Mouse (Mus musculus) liver, embryonic 16.5 days (tissue): Measurements from ENCODE around the gene Eef1a1. TPM values are rescaled to one million over a fixed set of nuclear protein-coding genes. Genes with fewer than 3 reads are reported as not detected.

Source experiments
- ATAC-seq: fragments of 200-750 bp; cut with Nextera tagmentation; 2 replicates; pipeline ENCODE4 v1.8.0; 2017; ENCODE audit warnings: low read depth, mild to moderate bottlenecking, moderate number of reproducible peaks, moderate library complexity
- H3K27ac ChIP-seq: fragments of 300-500 bp; sonication (generic); 2 replicates; pipeline ENCODE4 v1.5.1; 2014; ENCODE audit warnings: mild to moderate bottlenecking, low read length
- H3K27me3 ChIP-seq: fragments of 300-500 bp; sonication (generic); 2 replicates; pipeline ENCODE4 v1.6.1; 2014; ENCODE audit warnings: low read depth, low read length, mixed read lengths; ENCODE audit not compliant: control insufficient read depth, insufficient read depth
- H3K36me3 ChIP-seq: fragments of 300-500 bp; sonication (generic); 2 replicates; pipeline ENCODE4 v1.6.1; 2014; ENCODE audit warnings: mild to moderate bottlenecking; ENCODE audit not compliant: control insufficient read depth, insufficient read depth
- H3K4me1 ChIP-seq: fragments of 300-500 bp; sonication (generic); 2 replicates; pipeline ENCODE4 v1.6.1; 2014; ENCODE audit warnings: low read depth, low read length, mixed read lengths; ENCODE audit not compliant: control insufficient read depth
- H3K4me2 ChIP-seq: fragments of 300-500 bp; sonication (generic); 2 replicates; pipeline ENCODE4 v1.6.1; 2014; ENCODE audit warnings: low read depth, low read length, mixed read lengths
- H3K4me3 ChIP-seq: fragments of 300-500 bp; sonication (generic); 2 replicates; pipeline ENCODE4 v1.5.1; 2014; ENCODE audit warnings: low read depth, mild to moderate bottlenecking, low read length
- H3K9ac ChIP-seq: fragments of 300-500 bp; sonication (generic); 2 replicates; pipeline ENCODE4 v1.6.1; 2014; ENCODE audit warnings: low read depth, low read length
- H3K9me3 ChIP-seq: fragments of 300-500 bp; sonication (generic); replicated peaks from 2 replicates; pipeline ENCODE4 v1.6.1; 2016; ENCODE audit warnings: low read length; ENCODE audit not compliant: control insufficient read depth
- WGBS: fragments of 180-500 bp; shearing (Covaris S2); extraction: QIAGEN DNeasy Blood & Tissue Kit; methylation state at CpG from one replicate; pipeline ENCODE4 v1.1.7; 2014; ENCODE audit not compliant: insufficient replicate concordance; 5-methylcytosine and 5-hydroxymethylcytosine counted together
- polyA plus RNA-seq: library from polyadenylated mRNA; unstranded; fragments of >200 nt; fragmentation: Nextera tagmentation; extraction: Ambion mirVana; gene quantifications from 2 replicates; pipeline ENCODE4 v1.2.1, GENCODE M21; 2015

Gene Eef1a1
- 1,873 and 1,994 TPM in 2 replicates for polyA plus RNA-seq

DNA sequence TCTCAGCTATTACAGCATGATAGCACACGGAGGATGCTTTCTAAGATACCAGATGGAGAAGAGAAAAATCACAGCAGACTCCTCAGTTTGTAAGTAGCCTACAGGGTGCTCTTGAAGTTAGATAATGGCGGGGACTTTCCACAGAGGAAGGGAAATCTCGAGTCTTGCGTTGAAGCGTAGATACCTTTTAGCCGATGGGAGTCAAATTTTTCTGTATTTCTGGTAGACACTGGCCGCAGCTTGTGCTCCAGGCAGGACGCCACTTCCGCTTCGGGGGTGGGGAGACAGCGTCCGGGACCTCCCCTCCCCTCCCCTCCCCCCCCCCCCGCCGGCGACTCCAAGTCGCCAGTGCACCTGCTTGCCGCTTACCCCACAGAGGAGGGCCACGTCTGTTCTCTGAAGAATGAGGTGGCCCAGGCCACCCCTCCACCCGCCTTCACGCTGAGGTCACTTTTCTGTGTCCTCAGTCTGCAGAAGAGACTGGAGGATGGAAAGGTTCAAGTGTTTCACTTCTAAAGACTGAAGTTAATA lies at the start of gene Eef1a1:
Gene Eef1a1, minus strand, starts transcription at position 262 of the 531 bp plus-strand sequence.
- peak within 1 kb of the TSS; percentile 52 for H3K4me3 ChIP-seq
- 4% methylated on average over 16 of the region's 20 CpGs for WGBS
- ATAC-seq, result peak; percentile 53; the same call in 1 of the 2 replicates
- no peaks in the 10 kb centered on the region; the same call in 1 of the 2 replicates for H3K27me3 ChIP-seq
- H3K9ac ChIP-seq, result peak within 1 kb of the TSS; percentile 43; the same call in 1 of the 2 replicates
- H3K4me2 ChIP-seq, result peak within 1 kb of the TSS; percentile 59
- H3K36me3 ChIP-seq, result no peaks in the 10 kb centered on the region
- peak within 1 kb of the TSS; percentile 41 for H3K27ac ChIP-seq
- H3K4me1 ChIP-seq, result peaks cover 3% of the 10 kb centered on the region
- H3K9me3 ChIP-seq, result no peaks in the 10 kb centered on the region

DNA sequence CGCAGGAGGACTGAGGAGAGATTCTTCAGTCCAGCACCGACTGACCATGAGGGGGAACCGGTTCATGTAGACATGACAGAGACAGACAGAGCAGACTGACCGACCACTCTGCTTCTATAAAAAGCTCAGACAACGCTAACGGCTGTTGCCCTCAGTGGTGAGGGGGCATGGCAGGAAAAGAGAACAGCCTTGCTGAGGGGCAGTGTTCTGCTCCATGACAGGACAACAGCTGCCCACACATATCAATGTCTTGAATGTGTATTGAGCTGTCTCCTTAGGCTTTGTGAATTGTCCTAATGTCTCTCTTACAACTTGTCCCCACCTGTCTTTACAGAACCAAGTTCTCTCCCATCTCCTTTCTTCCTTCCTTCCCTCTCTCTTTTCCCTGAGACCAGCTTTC lies 49.5 kb upstream of the Eef1a1 start:
- no peaks in the 10 kb centered on the region for H3K27me3 ChIP-seq
- H3K9me3 ChIP-seq, result no peaks in the 10 kb centered on the region
- WGBS, result 26% methylated on average over 6 of the region's 6 CpGs
- H3K4me1 ChIP-seq, result peaks cover 3% of the 10 kb centered on the region; the same call in 1 of the 2 replicates
- no peaks in the 10 kb centered on the region for H3K36me3 ChIP-seq
- H3K27ac ChIP-seq, result no peak overlapping the region
- H3K4me2 ChIP-seq, result no peak overlapping the region
- ATAC-seq, result no peak
- H3K4me3 ChIP-seq, result no peak overlapping the region
- H3K9ac ChIP-seq, result no peak overlapping the region

DNA sequence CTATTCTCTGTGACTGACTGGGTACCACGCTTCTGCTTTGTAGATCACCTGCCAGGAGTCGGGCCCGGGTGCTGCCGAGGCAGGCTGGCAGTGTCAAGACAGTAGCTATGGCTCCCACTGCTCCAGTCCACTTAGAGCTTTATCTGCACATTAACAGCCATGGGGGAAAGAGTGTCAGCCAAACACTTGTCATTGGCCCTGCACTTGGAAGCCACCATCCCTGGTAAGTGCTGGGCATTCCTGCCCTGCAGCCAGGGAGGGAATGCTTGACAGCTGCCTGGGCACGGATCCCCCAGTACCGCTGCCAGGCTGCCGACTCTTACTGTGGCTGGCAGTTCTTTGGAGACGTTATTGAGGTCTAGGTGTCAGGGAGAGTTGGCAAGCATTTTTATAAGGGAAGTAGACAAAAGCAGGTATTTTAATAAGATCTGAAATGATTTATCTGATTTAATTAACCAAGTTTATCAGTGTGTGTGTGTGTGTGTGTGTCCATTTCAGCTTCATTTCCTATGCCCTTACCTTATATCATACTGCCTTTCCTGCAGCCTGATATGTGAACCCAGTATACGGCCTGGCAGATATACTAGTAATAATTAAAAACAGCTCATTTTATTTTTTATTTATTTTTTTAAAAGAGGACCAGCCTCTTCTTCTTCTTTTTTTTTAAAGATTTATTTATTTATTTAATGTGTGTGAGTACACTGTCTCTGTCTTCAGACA lies 48.4 kb upstream of the Eef1a1 start:
- WGBS, result 76% methylated on average over 9 of the region's 9 CpGs

DNA sequence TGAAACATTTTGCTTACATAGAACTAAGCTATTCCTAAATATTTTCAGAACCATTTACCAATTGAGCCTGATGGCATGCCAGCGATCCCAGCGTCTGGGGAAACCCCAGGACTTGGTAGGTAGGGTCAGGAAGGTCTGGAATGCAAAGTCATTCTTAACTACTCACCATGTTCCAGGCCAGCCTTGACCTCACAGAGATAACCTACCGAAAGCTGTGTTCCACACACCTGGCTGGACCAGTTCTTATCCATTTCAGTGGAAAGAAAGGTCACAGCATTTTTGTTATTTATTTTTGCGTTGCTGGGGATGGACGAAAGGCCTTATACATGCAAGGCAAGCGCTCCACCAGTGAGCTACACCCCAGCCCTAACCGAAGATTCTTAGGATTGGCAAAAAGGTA lies 45.7 kb upstream of the Eef1a1 start:
- H3K4me3 ChIP-seq, result no peak overlapping the region
- WGBS, result 70% methylated on average over 7 of the region's 7 CpGs
- H3K9me3 ChIP-seq, result no peaks in the 10 kb centered on the region
- no peak overlapping the region for H3K4me2 ChIP-seq
- ATAC-seq, result no peak
- no peak overlapping the region for H3K27ac ChIP-seq
- H3K36me3 ChIP-seq, result no peaks in the 10 kb centered on the region
- no peak overlapping the region for H3K9ac ChIP-seq
- H3K4me1 ChIP-seq, result peaks cover 3% of the 10 kb centered on the region; the same call in 1 of the 2 replicates
- no peaks in the 10 kb centered on the region for H3K27me3 ChIP-seq

More for the DNA sequence above, 48.4 kb upstream of the Eef1a1 start:
- H3K9me3 ChIP-seq, result no peaks in the 10 kb centered on the region
- peaks cover 3% of the 10 kb centered on the region; the same call in 1 of the 2 replicates for H3K4me1 ChIP-seq
- ATAC-seq, result no peak
- H3K36me3 ChIP-seq, result no peaks in the 10 kb centered on the region
- no peaks in the 10 kb centered on the region for H3K27me3 ChIP-seq
- H3K4me2 ChIP-seq, result no peak overlapping the region
- no peak overlapping the region for H3K4me3 ChIP-seq
- H3K27ac ChIP-seq, result no peak overlapping the region
- no peak overlapping the region for H3K9ac ChIP-seq

DNA sequence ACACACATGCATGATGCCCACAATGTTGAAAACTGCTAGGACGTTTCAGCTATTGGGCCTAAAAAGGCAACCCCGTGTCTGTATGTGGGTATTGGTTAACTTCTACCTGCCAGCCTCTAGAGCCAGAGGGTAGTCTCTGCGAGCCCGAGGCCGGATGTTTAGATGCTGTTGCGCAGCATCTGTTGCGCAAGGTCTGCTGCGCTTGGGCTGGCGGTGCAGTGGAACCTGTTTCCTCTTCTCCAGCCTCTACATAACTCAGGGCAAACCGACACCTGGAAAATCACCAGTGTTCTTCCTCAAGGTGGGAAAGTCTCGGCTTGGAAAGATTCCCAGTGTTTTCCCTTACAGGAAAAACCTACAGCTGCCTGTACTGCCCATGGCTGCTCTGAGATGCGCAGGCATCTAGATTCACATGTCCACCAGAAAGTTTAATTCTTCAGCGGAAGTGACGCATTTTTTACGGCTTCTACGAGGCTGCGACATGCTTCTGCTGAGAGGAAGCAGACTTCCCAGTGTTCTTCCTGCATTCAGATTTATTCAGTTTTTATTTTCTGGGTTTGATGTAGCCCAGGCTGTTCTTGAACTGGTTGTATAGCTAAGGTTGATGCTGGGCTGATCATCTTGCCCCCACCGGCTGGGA lies 44.5 kb upstream of the Eef1a1 start:
- no peak overlapping the region for H3K9ac ChIP-seq
- ATAC-seq, result peak; percentile 81
- H3K4me2 ChIP-seq, result peak overlapping the region; percentile 19; the same call in 1 of the 2 replicates
- H3K4me3 ChIP-seq, result no peak overlapping the region
- peaks cover 3% of the 10 kb centered on the region; the same call in 1 of the 2 replicates for H3K4me1 ChIP-seq
- 44% methylated on average over 18 of the region's 18 CpGs for WGBS
- H3K27ac ChIP-seq, result peak overlapping the region; percentile 83
- H3K27me3 ChIP-seq, result no peaks in the 10 kb centered on the region
- H3K36me3 ChIP-seq, result no peaks in the 10 kb centered on the region
- H3K9me3 ChIP-seq, result no peaks in the 10 kb centered on the region

DNA sequence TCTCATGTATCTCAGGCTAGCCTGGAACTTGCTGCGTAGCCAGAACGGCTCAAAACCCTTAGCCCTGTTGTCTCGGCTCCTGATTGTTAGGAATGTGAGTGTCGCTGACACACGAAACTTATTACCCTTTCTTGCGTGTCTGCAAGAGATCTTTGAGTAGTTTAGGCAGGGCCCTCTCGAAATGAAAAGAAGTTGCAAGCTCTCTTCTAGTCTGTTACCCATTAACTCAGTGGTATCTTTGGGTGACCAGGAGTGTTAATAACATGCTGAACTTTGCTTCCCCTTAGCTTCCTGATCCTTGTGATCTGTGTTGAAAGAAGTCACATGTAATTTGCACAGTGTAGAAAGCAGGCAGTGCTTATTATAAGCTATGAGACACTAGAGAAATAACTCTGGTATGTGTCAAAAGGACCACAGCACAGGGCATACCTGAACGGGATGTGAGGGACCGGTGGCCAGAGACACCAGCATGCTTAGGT lies 43.4 kb upstream of the Eef1a1 start:
- Histone ChIP-seq H3K4me1 (peaks cover 11% of the 10 kb centered on the region), H3K27me3 (no peaks in the 10 kb centered on the region), H3K4me2 (peak overlapping the region; percentile 30), H3K4me3 (no peak overlapping the region), H3K9ac (no peak overlapping the region), H3K27ac (peak overlapping the region; percentile 83), H3K9me3 (no peaks in the 10 kb centered on the region), H3K36me3 (no peaks in the 10 kb centered on the region)
- WGBS, result 49% methylated on average over 9 of the region's 9 CpGs
- ATAC-seq, result peak; percentile 74

DNA sequence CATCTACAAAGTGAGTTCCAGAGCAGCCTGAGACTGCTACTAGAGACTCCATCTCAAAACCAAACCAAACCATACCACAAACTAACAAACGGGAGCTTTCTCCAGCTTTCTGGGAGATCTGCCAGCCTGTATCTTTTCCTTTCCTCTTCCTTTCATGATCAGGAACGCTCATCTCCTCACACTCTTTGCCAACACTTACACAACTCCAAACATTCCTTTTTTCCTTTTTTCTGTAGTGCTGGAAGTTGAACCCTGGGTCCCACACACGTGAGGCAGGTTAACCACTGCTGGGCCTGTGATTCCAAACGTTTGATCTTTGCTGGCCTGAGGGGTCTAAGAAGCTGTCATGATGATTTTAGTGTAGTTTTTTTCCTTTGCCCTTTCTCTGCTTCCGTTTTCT lies 42.9 kb upstream of the Eef1a1 start:
- no peak overlapping the region for H3K4me2 ChIP-seq

DNA sequence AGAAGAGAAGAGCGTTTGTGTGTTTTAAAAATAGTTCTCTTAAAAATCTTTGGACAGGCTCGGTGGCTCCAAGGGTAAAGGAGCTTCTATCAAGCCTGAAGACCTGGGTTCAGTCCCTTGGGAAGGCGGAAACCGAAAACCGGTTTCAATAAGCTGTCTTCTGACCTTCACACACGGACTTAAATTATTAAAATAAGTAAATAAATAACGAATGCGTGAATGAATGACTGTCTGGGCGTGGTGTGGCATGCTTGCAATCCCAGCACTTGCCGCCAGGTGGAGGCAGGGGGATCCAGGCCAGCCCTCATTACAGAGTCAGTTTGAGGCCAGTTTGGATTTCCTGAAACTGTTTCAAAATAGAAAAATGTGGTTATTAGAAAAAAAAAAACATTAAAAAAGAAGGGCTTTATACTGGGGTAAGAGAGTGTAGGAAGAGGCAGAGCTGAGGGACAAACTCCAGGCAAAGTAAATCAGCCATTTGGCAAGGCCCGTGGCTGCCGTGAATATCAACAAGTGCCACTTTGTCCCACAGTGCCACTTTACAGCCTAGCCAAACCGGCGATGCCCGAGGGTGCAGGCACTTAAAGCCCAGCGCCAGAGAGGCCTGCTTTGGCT lies 38.9 kb upstream of the Eef1a1 start:
- Histone ChIP-seq H3K9me3 (no peaks in the 10 kb centered on the region), H3K9ac (peak overlapping the region; percentile 58), H3K36me3 (no peaks in the 10 kb centered on the region), H3K4me3 (peak overlapping the region; percentile 70), H3K27me3 (no peaks in the 10 kb centered on the region), H3K4me1 (peaks cover 9% of the 10 kb centered on the region), H3K4me2 (peak overlapping the region; percentile 96), H3K27ac (peak overlapping the region; percentile 84)
- 2% methylated on average over 16 of the region's 16 CpGs for WGBS
- ATAC-seq, result peak; percentile 47

More for the DNA sequence above, 42.9 kb upstream of the Eef1a1 start:
- no peak for ATAC-seq
- Histone ChIP-seq H3K27ac (peak overlapping the region; percentile 83), H3K9ac (no peak overlapping the region), H3K4me1 (peaks cover 12% of the 10 kb centered on the region), H3K4me3 (no peak overlapping the region), H3K27me3 (no peaks in the 10 kb centered on the region), H3K36me3 (no peaks in the 10 kb centered on the region), H3K9me3 (no peaks in the 10 kb centered on the region)
- WGBS, result 31% methylated on average over 5 of the region's 5 CpGs
